Mouse (Mus musculus): ENCODE data around the gene Il18rap. TPM values are rescaled to one million over a fixed set of nuclear protein-coding genes. Genes with fewer than 3 reads are reported as not detected.

Gene Il18rap
- polyA plus RNA-seq, 1 experiment from 2014 or later = 0.13 TPM

DNA sequence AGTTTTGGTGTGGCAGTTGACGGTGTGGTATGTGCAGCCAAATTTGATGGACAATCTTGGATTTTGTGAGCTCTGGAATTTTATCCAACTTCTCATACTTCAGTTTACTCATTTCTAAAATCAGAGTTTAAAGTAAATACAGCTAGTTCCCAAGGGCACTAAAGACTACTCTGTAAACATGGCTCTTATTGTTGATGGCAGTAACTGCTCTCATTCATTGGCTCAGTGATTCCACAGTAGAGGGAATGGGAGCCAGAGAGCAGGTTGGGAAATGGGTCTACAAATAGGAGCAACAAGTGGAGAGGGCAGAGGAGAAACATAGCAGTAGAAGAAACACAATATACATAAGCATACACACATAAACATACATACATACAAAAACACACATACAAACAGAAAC is 15.5 kb upstream of the Il18rap start:
- no peaks in the 10 kb centered on the region for H3K27me3 ChIP-seq
- H3K27ac ChIP-seq = no peak overlapping the region
- no peak overlapping the region for H3K4me2 ChIP-seq (replicated peaks)
- WGBS = 93% methylated on average over 1 of the region's 1 CpGs
- H3K4me1 ChIP-seq = no peaks in the 10 kb centered on the region
- H3K9me3 ChIP-seq = no peaks in the 10 kb centered on the region
- no peak overlapping the region for H3K9ac ChIP-seq
- no peaks in the 10 kb centered on the region for H3K36me3 ChIP-seq
- no peak overlapping the region for H3K4me3 ChIP-seq
- ATAC-seq (ENCODE audit: insufficient number of reproducible peaks, insufficient read depth, low FRiP score, low TSS enrichment) = no peak

DNA sequence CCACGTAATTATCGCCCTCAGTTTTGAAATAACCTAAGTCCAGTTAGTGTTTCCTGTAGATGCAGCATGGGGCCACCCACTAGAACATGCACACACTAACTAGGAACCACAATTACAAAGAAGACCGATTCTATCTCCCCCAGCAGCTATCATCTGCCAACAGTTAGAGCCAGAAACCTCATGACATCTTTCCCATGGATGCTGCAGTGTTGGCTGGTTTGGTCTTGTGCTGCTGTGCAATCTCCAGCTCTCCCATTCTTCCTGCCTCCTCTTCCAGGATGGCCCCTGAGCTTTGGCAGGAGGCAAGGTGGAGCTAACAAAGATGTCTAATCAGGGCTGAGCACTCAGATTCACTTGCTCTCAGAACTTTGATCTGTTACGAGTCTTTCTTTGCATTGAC is 14.0 kb upstream of the Il18rap start:
- Histone ChIP-seq H3K27me3 (no peaks in the 10 kb centered on the region), H3K9ac (no peak overlapping the region), H3K4me3 (no peak overlapping the region), H3K4me2 (replicated peaks) (no peak overlapping the region), H3K36me3 (no peaks in the 10 kb centered on the region), H3K9me3 (no peaks in the 10 kb centered on the region), H3K4me1 (no peaks in the 10 kb centered on the region), H3K27ac (no peak overlapping the region)
- no peak for ATAC-seq (ENCODE audit: insufficient number of reproducible peaks, insufficient read depth, low FRiP score, low TSS enrichment)
- 86% methylated on average over 4 of the region's 4 CpGs for WGBS

DNA sequence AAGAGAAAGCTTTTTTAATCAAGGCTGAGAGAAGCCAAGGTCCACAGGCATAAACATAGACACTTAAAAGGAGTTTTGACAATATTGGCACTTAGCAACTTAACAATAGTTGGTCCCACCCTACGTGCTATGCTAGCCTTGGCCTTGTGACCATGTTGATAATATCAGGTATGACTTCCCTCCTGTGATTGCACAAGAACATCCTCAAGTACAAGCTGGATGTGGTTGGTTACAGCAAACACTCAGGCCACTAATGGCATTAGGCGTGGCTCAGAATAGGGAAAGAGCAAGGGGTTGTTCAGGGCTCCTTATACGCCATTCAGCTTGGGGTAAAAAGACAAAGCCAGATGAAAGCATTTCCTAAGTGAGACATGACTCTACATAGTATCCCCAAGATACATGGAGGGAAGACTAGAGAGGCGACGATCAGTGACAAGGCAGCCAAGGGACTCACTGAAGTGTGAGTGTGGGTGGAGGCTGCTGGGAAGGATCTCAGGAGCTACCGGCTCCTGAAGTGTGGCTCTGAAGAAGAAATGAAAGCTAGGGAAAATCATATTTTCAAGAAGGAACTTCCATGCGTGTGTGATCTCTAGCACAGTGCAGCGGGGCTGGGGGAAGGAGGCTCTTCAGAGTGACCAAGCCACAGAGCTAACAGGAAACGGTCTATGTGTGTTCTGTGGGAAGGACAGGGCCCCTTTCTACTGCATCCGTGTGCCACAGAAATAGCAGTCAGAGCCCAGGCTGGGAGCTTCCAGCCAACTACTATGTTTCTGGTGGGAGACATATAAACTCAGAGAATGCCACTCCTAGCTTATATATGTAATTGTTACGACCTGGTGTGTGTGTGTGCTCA is 13.4 kb upstream of the Il18rap start:
- no peaks in the 10 kb centered on the region for H3K9me3 ChIP-seq
- no peak overlapping the region for H3K9ac ChIP-seq
- no peak overlapping the region for H3K27ac ChIP-seq
- 91% methylated on average over 11 of the region's 11 CpGs for WGBS
- H3K4me1 ChIP-seq = no peaks in the 10 kb centered on the region
- ATAC-seq (ENCODE audit: insufficient number of reproducible peaks, insufficient read depth, low FRiP score, low TSS enrichment) = no peak
- no peaks in the 10 kb centered on the region for H3K36me3 ChIP-seq
- no peak overlapping the region for H3K4me3 ChIP-seq
- H3K4me2 ChIP-seq (replicated peaks) = no peak overlapping the region
- no peaks in the 10 kb centered on the region for H3K27me3 ChIP-seq

DNA sequence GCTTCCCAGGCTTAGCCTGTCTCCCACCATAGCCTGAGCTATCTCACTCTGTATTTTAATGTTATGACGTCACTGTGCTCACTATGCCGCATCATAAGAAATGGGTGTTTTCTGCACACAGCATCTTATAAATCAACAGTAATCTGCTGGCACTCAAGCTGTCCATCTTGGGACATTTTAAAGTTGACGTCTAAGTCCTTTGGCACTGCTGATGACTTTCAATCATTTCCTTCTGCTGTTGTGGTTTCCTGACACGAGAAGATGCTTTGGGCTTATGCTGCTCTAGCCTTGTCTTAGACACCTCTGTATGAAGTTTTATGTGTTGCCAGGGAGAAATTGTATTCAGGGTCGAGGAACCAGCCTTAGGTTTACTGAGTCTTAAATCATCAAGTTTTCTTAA is 10.6 kb upstream of the Il18rap start:
- no peak overlapping the region for H3K9ac ChIP-seq
- no peaks in the 10 kb centered on the region for H3K9me3 ChIP-seq
- no peak overlapping the region for H3K4me3 ChIP-seq
- H3K27me3 ChIP-seq = no peaks in the 10 kb centered on the region
- no peak for ATAC-seq (ENCODE audit: insufficient number of reproducible peaks, insufficient read depth, low FRiP score, low TSS enrichment)
- no peaks in the 10 kb centered on the region for H3K36me3 ChIP-seq
- no peak overlapping the region for H3K4me2 ChIP-seq (replicated peaks)
- 76% methylated on average over 5 of the region's 5 CpGs for WGBS
- no peak overlapping the region for H3K27ac ChIP-seq
- no peaks in the 10 kb centered on the region for H3K4me1 ChIP-seq

DNA sequence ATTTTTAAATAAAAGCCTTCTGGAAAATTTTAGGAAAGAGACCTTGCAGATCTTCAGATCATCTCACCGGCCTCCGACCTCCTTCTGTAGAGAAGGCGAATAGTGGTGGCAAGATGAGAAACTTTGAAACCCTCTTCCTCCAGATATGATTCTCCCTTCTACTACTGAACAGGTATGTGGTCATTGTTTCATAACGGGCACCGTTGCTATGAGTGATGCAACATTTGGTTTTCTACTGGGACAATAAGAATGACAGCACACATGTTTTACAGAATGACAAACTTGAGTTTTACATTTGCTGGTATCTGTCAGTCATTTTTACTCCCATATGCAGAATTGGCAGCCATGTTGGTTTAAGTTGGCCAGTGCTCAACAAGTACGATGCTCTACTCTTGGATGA is 1.2 kb downstream of the Il18rap start:
- ATAC-seq (ENCODE audit: insufficient number of reproducible peaks, insufficient read depth, low FRiP score, low TSS enrichment) = no peak
- Histone ChIP-seq H3K9me3 (no peaks in the 10 kb centered on the region), H3K4me2 (replicated peaks) (no peak overlapping the region), H3K27me3 (no peaks in the 10 kb centered on the region), H3K4me1 (no peaks in the 10 kb centered on the region), H3K36me3 (no peaks in the 10 kb centered on the region), H3K4me3 (no peak overlapping the region), H3K27ac (no peak overlapping the region), H3K9ac (no peak overlapping the region)
- WGBS = 94% methylated on average over 6 of the region's 6 CpGs

DNA sequence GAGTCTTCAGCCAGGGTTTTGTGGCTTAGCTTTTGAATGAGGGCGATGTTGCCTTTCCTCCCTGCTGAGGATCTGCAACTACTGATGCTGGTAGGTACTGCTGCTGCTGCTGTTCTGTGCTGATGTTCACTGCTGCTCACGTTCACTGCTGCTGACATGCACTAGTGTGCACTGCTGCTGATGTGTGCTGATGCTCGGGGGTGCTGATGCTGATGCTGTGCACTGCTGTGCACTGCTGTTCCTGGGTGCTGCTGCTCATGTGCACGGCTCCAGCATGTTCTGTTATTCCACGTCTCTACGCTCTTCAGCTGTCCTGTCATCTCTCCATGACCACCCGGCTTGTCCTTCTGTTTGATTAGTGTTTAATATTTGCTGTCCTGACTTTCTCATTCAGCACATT is 7.8 kb downstream of the Il18rap start:
- no peak for ATAC-seq (ENCODE audit: insufficient number of reproducible peaks, insufficient read depth, low FRiP score, low TSS enrichment)
- H3K27ac ChIP-seq = no peak overlapping the region
- no peaks in the 10 kb centered on the region for H3K9me3 ChIP-seq
- WGBS = 84% methylated on average over 7 of the region's 7 CpGs
- H3K4me2 ChIP-seq (replicated peaks) = no peak overlapping the region
- no peaks in the 10 kb centered on the region for H3K4me1 ChIP-seq
- H3K27me3 ChIP-seq = no peaks in the 10 kb centered on the region
- H3K36me3 ChIP-seq = no peaks in the 10 kb centered on the region
- H3K4me3 ChIP-seq = no peak overlapping the region
- no peak overlapping the region for H3K9ac ChIP-seq

DNA sequence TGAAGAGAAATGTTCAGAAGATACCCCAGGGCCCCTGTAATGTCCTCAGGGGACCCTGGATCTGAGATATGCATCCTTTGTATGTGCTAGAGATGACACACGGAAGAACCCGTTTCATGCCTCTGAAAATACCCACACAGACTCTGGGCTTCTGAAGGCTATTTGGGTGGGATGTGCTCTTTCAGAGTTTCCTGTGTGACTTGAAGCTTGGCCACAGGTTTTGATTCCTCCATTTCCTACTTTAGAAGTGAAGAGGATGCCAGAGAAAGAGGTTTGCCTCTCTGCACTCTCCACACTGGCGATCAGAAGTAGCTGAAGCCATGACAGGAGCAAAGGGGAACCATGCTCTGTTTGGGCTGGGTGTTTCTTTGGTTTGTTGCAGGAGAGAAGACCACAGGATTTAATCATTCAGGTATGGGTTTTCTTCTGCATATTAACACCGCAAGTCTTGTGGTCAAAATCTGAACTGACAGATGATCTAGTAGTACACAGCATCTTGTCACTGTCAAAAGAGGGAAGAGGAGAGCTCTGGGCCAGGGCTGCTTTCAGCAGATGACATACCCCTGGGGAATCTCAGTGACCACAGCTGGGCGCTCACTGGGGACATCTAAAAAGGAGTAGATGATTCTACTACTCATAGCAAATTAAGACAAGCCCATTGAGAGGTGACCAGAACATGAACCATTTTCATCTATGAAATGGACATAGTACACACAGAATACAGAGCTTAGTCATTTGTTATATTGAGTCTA is 9.0 kb downstream of the Il18rap start:
- Histone ChIP-seq H3K4me3 (no peak overlapping the region), H3K27ac (no peak overlapping the region), H3K4me1 (no peaks in the 10 kb centered on the region), H3K27me3 (no peaks in the 10 kb centered on the region), H3K9me3 (no peaks in the 10 kb centered on the region), H3K4me2 (replicated peaks) (no peak overlapping the region), H3K36me3 (no peaks in the 10 kb centered on the region), H3K9ac (no peak overlapping the region)
- WGBS = 86% methylated on average over 5 of the region's 5 CpGs
- ATAC-seq (ENCODE audit: insufficient number of reproducible peaks, insufficient read depth, low FRiP score, low TSS enrichment) = no peak

DNA sequence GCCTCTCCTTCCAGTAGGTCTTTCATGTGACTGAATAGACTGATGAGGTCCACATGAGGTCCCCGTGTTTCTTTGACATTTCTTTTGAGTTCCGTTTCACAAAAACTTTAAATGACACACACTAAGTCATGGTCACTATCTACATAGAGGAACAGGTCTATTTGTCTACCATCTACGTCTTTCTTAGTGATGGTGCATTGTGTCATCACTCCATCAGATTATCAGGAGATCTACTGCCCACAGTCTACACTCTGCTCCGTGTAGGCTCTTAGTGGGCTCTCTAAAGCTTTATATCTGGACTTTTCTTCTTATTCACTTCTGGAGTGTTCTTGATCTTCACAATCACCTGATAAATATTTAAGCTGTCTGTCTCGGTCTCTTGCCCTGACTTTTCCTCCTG is 14.1 kb downstream of the Il18rap start:
- no peak for ATAC-seq (ENCODE audit: insufficient number of reproducible peaks, insufficient read depth, low FRiP score, low TSS enrichment)
- Histone ChIP-seq H3K4me3 (no peak overlapping the region), H3K4me2 (replicated peaks) (no peak overlapping the region), H3K9ac (no peak overlapping the region), H3K27ac (no peak overlapping the region), H3K4me1 (no peaks in the 10 kb centered on the region), H3K9me3 (no peaks in the 10 kb centered on the region), H3K27me3 (no peaks in the 10 kb centered on the region), H3K36me3 (no peaks in the 10 kb centered on the region)
- WGBS = 90% methylated on average over 5 of the region's 5 CpGs

DNA sequence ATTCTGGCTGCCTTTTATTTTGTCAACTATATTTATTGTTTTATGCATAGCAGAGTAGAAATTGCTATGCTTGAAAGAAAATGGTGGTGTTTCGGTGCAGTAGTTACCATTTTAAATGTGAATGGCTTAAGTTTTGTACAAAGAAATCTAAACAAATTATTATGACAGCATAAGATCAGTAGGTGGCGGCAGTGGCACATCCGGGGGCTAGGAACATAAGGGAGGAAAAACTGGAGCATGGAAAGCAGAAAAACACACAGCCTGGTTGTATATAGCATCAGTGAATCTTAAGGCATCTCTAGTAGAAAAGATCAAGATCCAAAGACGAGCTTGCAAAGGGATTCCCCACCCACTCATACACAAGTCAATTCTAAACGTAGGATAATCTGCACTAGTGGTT is 22.4 kb downstream of the Il18rap start:
- Histone ChIP-seq H3K4me3 (no peak overlapping the region), H3K36me3 (no peaks in the 10 kb centered on the region), H3K27me3 (no peaks in the 10 kb centered on the region), H3K4me1 (no peaks in the 10 kb centered on the region), H3K27ac (no peak overlapping the region), H3K4me2 (replicated peaks) (no peak overlapping the region), H3K9ac (no peak overlapping the region), H3K9me3 (no peaks in the 10 kb centered on the region)
- no peak for ATAC-seq (ENCODE audit: insufficient number of reproducible peaks, insufficient read depth, low FRiP score, low TSS enrichment)
- WGBS = 73% methylated on average over 5 of the region's 5 CpGs

DNA sequence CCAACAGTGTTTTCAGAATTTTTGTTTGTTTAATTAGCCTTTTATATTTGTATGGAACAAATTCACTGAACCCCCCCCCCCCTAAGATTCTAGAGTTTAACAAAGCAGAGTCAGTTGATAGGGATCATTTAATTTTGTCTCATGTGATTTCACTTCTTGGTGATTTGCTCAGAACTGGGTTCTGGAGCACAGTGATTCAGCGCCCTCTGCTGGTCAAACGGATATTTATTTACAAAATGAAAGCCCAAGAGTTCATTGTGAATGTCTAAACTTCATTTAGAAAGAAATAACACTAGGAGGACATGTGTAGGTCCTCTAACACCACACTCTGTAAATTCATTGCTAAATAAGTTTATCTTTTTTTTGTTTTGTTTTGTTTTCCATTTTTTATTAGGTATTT is 29.5 kb downstream of the Il18rap start:
- Histone ChIP-seq H3K4me2 (replicated peaks) (no peak overlapping the region), H3K36me3 (no peaks in the 10 kb centered on the region), H3K27ac (no peak overlapping the region), H3K4me1 (no peaks in the 10 kb centered on the region), H3K9me3 (no peaks in the 10 kb centered on the region), H3K27me3 (no peaks in the 10 kb centered on the region), H3K4me3 (no peak overlapping the region), H3K9ac (no peak overlapping the region)
- 0% methylated on average over 2 of the region's 2 CpGs for WGBS
- ATAC-seq (ENCODE audit: insufficient number of reproducible peaks, insufficient read depth, low FRiP score, low TSS enrichment) = no peak

DNA sequence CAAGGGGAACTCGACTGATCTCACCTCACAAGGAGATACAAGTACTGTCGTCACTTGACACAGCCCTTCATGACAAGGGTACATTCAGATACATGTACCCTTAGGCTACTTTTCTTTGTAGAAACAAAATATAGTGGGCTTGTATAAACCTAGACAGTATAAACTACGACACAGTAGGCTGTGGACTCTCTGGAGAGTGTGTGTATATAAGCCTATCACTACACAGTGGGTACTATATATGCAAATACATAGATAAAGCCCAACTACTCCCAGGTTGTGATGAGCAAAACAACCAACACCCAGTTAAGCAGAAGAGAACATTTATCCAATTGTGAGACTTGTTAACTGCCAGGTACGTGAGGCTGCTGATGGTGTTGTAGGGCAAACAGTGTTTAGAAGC is 31.5 kb downstream of the Il18rap start:
- no peaks in the 10 kb centered on the region for H3K4me1 ChIP-seq
- H3K4me2 ChIP-seq (replicated peaks) = no peak overlapping the region
- no peak for ATAC-seq (ENCODE audit: insufficient number of reproducible peaks, insufficient read depth, low FRiP score, low TSS enrichment)
- H3K27me3 ChIP-seq = no peaks in the 10 kb centered on the region
- no peak overlapping the region for H3K9ac ChIP-seq
- 77% methylated on average over 4 of the region's 4 CpGs for WGBS
- H3K4me3 ChIP-seq = no peak overlapping the region
- H3K9me3 ChIP-seq = no peaks in the 10 kb centered on the region
- H3K36me3 ChIP-seq = no peaks in the 10 kb centered on the region
- no peak overlapping the region for H3K27ac ChIP-seq

DNA sequence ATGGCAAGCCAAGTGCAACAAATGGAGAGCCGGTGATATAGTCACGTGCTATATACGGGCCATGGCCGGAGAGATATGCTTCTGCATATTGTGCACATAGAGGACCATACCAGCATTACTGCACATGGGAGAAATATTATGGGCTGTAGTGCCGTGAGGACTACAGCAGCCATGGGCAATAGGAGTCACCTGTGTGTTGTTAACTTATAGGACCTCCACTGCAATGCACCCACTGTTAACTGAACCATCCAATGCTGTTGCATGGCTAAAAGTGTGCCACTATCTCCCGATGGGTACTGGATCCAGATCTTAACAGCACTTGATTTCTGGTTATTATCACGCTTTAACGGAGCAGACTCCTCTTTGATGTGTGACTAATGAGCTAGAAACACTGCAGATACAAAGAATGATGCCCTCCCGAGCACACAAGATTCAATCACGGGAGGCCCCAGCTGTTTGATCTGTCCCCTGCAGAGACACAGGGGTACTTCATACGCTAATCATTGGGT is 32.0 kb downstream of the Il18rap start:
- no peaks in the 10 kb centered on the region for H3K4me1 ChIP-seq
- no peaks in the 10 kb centered on the region for H3K27me3 ChIP-seq
- no peak overlapping the region for H3K9ac ChIP-seq
- WGBS = 76% methylated on average over 11 of the region's 11 CpGs
- H3K4me2 ChIP-seq (replicated peaks) = no peak overlapping the region
- H3K9me3 ChIP-seq = no peaks in the 10 kb centered on the region
- ATAC-seq (ENCODE audit: insufficient number of reproducible peaks, insufficient read depth, low FRiP score, low TSS enrichment) = no peak
- no peak overlapping the region for H3K4me3 ChIP-seq
- H3K27ac ChIP-seq = no peak overlapping the region
- no peaks in the 10 kb centered on the region for H3K36me3 ChIP-seq

Measured in embryonic facial prominence, embryonic 12.5 days (tissue).